Mouse (Mus musculus): ENCODE data around the gene Shisa6.

GRCm38 (mm10) chr11:66274707-66275081, 251.1 kb downstream of the Shisa6 start:
- TF ChIP-seq POLR2A (IDR thresholded peaks at IDR 0.05; ENCODE audit: insufficient read depth, low read depth, low read length) = no peak
- TF ChIP-seq CTCF (IDR thresholded peaks at IDR 0.05) = no peak
